Mouse (Mus musculus) bone marrow macrophage, adult 2 months (primary cell): ENCODE measurements around the gene Prss56.

Source experiments
- CTCF ChIP-seq: IDR thresholded peaks from 2 replicates; pipeline ENCODE4 v1.5.1; 2012; ENCODE audit warnings: low read depth, mild to moderate bottlenecking, low read length, moderate library complexity
- POLR2A ChIP-seq: IDR thresholded peaks from 2 replicates; pipeline ENCODE4 v1.6.1; 2012; ENCODE audit warnings: mild to moderate bottlenecking, low read depth, low read length, borderline replicate concordance

GRCm38 (mm10) chr1:87156199-87156587, 26.9 kb upstream of the Prss56 start, which contains the start of gene Ecel1:
- no peak for TF ChIP-seq CTCF
- no peak for TF ChIP-seq POLR2A
